Mouse (Mus musculus) retina, postnatal 1 day (tissue): ENCODE measurements at regions not wholly inside any gene's neighbourhood (a gene's known extent, or its start where the extent isn't known, plus 50 kb on each side); places are given as distances from the start of the nearest gene placed in this dataset.
A peak's percentile ranks its signal among the peaks of the same experiment; 100 is the strongest.

Experiments used
- DNase-seq: peaks from one replicate; pipeline ENCODE4 v3.0.0-alpha.2; 2012

GRCm38 (mm10) chr2:117023436-117023835 is 97.7 kb upstream of the Spred1 start:
- no peak for DNase-seq

GRCm38 (mm10) chr2:117027071-117027470 is 94.1 kb upstream of the Spred1 start:
- no peak for DNase-seq

GRCm38 (mm10) chr2:117028771-117029170 is 92.4 kb upstream of the Spred1 start:
- DNase-seq, result peak; percentile 3

GRCm38 (mm10) chr2:117036197-117036872 is 84.8 kb upstream of the Spred1 start:
- no peak for DNase-seq

GRCm38 (mm10) chr2:117040211-117040610 is 81.0 kb upstream of the Spred1 start:
- no peak for DNase-seq

- DNase-seq, result no peak
Measured at GRCm38 (mm10) chr2:117043831-117044230, 77.3 kb upstream of the Spred1 start.

GRCm38 (mm10) chr2:117048290-117048730 is 72.9 kb upstream of the Spred1 start:
- DNase-seq, result no peak

- DNase-seq, result no peak
Measured at GRCm38 (mm10) chr2:117050061-117050460, 71.1 kb upstream of the Spred1 start.

- DNase-seq, result peak; percentile 32
Measured at GRCm38 (mm10) chr2:117064126-117064525, 57.0 kb upstream of the Spred1 start.

GRCm38 (mm10) chr2:117070348-117070747 is 50.8 kb upstream of the Spred1 start:
- DNase-seq, result no peak

GRCm38 (mm10) chr2:117071098-117071497 is 50.1 kb upstream of the Spred1 start:
- no peak for DNase-seq
